Mouse (Mus musculus) erythroblast, embryonic 14.5 days (primary cell): ENCODE results near the gene Nop53.

Source experiments
- GATA1 ChIP-seq: IDR thresholded peaks from 2 replicates; pipeline ENCODE4 v1.6.1; 2012; ENCODE audit warnings: low read length, inconsistent platforms, mixed read lengths
- TAL1 ChIP-seq: IDR thresholded peaks from 3 replicates; pipeline ENCODE4 v1.6.1; 2012; ENCODE audit warnings: low read length, inconsistent platforms, mixed read lengths

- TF ChIP-seq TAL1 (no peak), GATA1 (no peak)
These were observed 26.4 kb upstream of the Nop53 start for GRCm38 (mm10) chr7:15972247-15972646.
